Comparison of ENCODE assay signal across 9 mouse cellular contexts in genomic region chr8:105378673-105379072, GRCm38 (mm10). TPM values are rescaled to one million over a fixed set of nuclear protein-coding genes. Genes with fewer than 3 reads are reported as not detected.
DNase-seq lines count a peak whose midpoint lies in the region; ATAC-seq lines count a peak whose summit lies in the region.
"Had no signal": no experiment of that assay in that cellular context is flagged by ENCODE, and none has a peak within 500 bp of the region (broad histone marks: within the 10 kb centered on the region; RNA-seq: fewer than 3 reads in every experiment).

No protein-coding gene starts in this region.

- no peaks in the 10 kb centered on the region for H3K36me3 ChIP-seq in heart, embryonic 13.5 days
- no peaks in the 10 kb centered on the region for H3K36me3 ChIP-seq in forebrain, embryonic 15.5 days
- no peaks in the 10 kb centered on the region for H3K36me3 ChIP-seq in limb, embryonic 12.5 days

- 28% methylated on average over 19 of the region's 19 CpGs for WGBS in heart, embryonic 13.5 days
- WGBS in forebrain, embryonic 15.5 days = 39% methylated on average over 19 of the region's 19 CpGs
- 66% methylated on average over 19 of the region's 19 CpGs for WGBS in limb, embryonic 12.5 days

- H3K27me3 ChIP-seq in heart, embryonic 13.5 days (replicated peaks) = peaks cover 45% of the 10 kb centered on the region
- no peaks in the 10 kb centered on the region for H3K27me3 ChIP-seq in forebrain, embryonic 15.5 days
- H3K27me3 ChIP-seq in limb, embryonic 12.5 days = no peaks in the 10 kb centered on the region; the same call in 1 of the 2 replicates

- DNase-seq in heart, adult 8-10 months (ENCODE audit: low spot score) = no peak
- DNase-seq in Muller cell, postnatal 12 days (ENCODE audit: inconsistent ontology term) = peak; percentile 71
- peak; percentile 81 for DNase-seq in urinary bladder, postnatal 14 days (ENCODE audit: low spot score)
- no peak for DNase-seq in left cerebral cortex, adult 9 months (ENCODE audit: low spot score in 2 of 2)
- no peak for DNase-seq in embryo, embryonic 11 days

- peaks cover 20% of the 10 kb centered on the region for H3K4me1 ChIP-seq in heart, embryonic 13.5 days
- peaks cover 9% of the 10 kb centered on the region; the same call in 1 of the 2 replicates for H3K4me1 ChIP-seq in forebrain, embryonic 15.5 days
- H3K4me1 ChIP-seq in limb, embryonic 12.5 days (replicated peaks) = peaks cover 13% of the 10 kb centered on the region

- peak overlapping the region; percentile 37 for H3K4me2 ChIP-seq in heart, embryonic 13.5 days
- H3K4me2 ChIP-seq in forebrain, embryonic 15.5 days (replicated peaks) = no peak overlapping the region
- peak overlapping the region; percentile 8; the same call in 1 of the 2 replicates for H3K4me2 ChIP-seq in limb, embryonic 12.5 days

- no peak for ATAC-seq in heart, embryonic 13.5 days (ENCODE audit: extremely low read depth, insufficient number of reproducible peaks, low FRiP score, low TSS enrichment)
- ATAC-seq in forebrain, embryonic 15.5 days (replicated peaks) = peak; percentile 47; the same call in 1 of the 2 replicates
- ATAC-seq in limb, embryonic 12.5 days (ENCODE audit: insufficient number of reproducible peaks, insufficient read depth, low FRiP score, low TSS enrichment, low read depth) = peak; percentile 56; the same call in 1 of the 2 replicates

- H3K4me3 ChIP-seq in heart, embryonic 13.5 days = no peak overlapping the region
- H3K4me3 ChIP-seq in forebrain, embryonic 15.5 days = no peak overlapping the region
- no peak overlapping the region for H3K4me3 ChIP-seq in limb, embryonic 12.5 days (replicated peaks)

- no peak overlapping the region for H3K27ac ChIP-seq in heart, embryonic 13.5 days (replicated peaks)
- no peak overlapping the region for H3K27ac ChIP-seq in forebrain, embryonic 15.5 days (replicated peaks)
- H3K27ac ChIP-seq in limb, embryonic 12.5 days = peak overlapping the region; percentile 70

- H3K9ac ChIP-seq in heart, embryonic 13.5 days = peak overlapping the region; percentile 33; the same call in 1 of the 2 replicates
- no peak overlapping the region for H3K9ac ChIP-seq in forebrain, embryonic 15.5 days (replicated peaks)
- H3K9ac ChIP-seq in limb, embryonic 12.5 days (replicated peaks) = no peak overlapping the region; the same call in 1 of the 2 replicates

- H3K9me3 ChIP-seq in heart, embryonic 13.5 days = no peaks in the 10 kb centered on the region
- H3K9me3 ChIP-seq in forebrain, embryonic 15.5 days = peaks cover 2% of the 10 kb centered on the region; the same call in 1 of the 2 replicates
- peaks cover 4% of the 10 kb centered on the region; the same call in 1 of the 2 replicates for H3K9me3 ChIP-seq in limb, embryonic 12.5 days

RNA-seq across cellular contexts. Expression of gene Plekhg4, which starts 5.6 kb away (rescaled TPM):
- polyA plus RNA-seq in heart, embryonic 13.5 days (2015; fragmentation: Nextera tagmentation; extraction: Ambion mirVana) = 0.23 and 0.42 TPM in 2 replicates
- total RNA-seq in heart, adult 8-10 months (2022) = not detected
- 1.1 and 1.7 TPM in 2 replicates for polyA plus RNA-seq in forebrain, embryonic 15.5 days (2015; fragmentation: Nextera tagmentation; extraction: Ambion mirVana)
- 0.72 and 0.80 TPM in 2 replicates for polyA plus RNA-seq in limb, embryonic 12.5 days (2016; fragmentation: Nextera tagmentation; extraction: Ambion mirVana)

RNA-seq across cellular contexts. Expression of gene Slc9a5, which starts 30.0 kb away (rescaled TPM):
- polyA plus RNA-seq in heart, embryonic 13.5 days (2015; fragmentation: Nextera tagmentation; extraction: Ambion mirVana) = 1.3 and 1.4 TPM in 2 replicates
- total RNA-seq in heart, adult 8-10 months (2022) = under 1 TPM; 0.41 to 0.79 (median 0.48) TPM
- 6.9 and 7.9 TPM in 2 replicates for polyA plus RNA-seq in forebrain, embryonic 15.5 days (2015; fragmentation: Nextera tagmentation; extraction: Ambion mirVana)
- polyA plus RNA-seq in limb, embryonic 12.5 days (2016; fragmentation: Nextera tagmentation; extraction: Ambion mirVana) = 7.0 and 7.6 TPM in 2 replicates

RNA-seq across cellular contexts. Expression of gene Fhod1, which starts 30.9 kb away (rescaled TPM):
- 1.9 and 2.0 TPM in 2 replicates for polyA plus RNA-seq in heart, embryonic 13.5 days (2015; fragmentation: Nextera tagmentation; extraction: Ambion mirVana)
- total RNA-seq in heart, adult 8-10 months (2022) = 1 to 10 TPM; 5.8 to 8.1 (median 6.3) TPM
- polyA plus RNA-seq in forebrain, embryonic 15.5 days (2015; fragmentation: Nextera tagmentation; extraction: Ambion mirVana) = 0.34 and 0.48 TPM in 2 replicates
- 1.6 and 2.3 TPM in 2 replicates for polyA plus RNA-seq in limb, embryonic 12.5 days (2016; fragmentation: Nextera tagmentation; extraction: Ambion mirVana)

RNA-seq across cellular contexts. Expression of gene Kctd19, which starts 34.6 kb away (rescaled TPM):
- polyA plus RNA-seq in heart, embryonic 13.5 days (2015; fragmentation: Nextera tagmentation; extraction: Ambion mirVana) = not detected in 2 replicates
- under 1 TPM in 3 of 4 experiments, not detected in 1; 0.11 to 0.31 (median 0.28) TPM for total RNA-seq in heart, adult 8-10 months (2022)
- 0.10 TPM in 1 of 2 replicates, not detected in the other for polyA plus RNA-seq in forebrain, embryonic 15.5 days (2015; fragmentation: Nextera tagmentation; extraction: Ambion mirVana)
- not detected in 2 replicates for polyA plus RNA-seq in limb, embryonic 12.5 days (2016; fragmentation: Nextera tagmentation; extraction: Ambion mirVana)
- polyA plus RNA-seq: intestine, embryonic 14.5 days had no signal

RNA-seq across cellular contexts. Expression of gene Lrrc36, which starts 34.7 kb away (rescaled TPM):
- 0.08 and 0.28 TPM in 2 replicates for polyA plus RNA-seq in heart, embryonic 13.5 days (2015; fragmentation: Nextera tagmentation; extraction: Ambion mirVana)
- under 1 TPM; 0.19 to 0.56 (median 0.45) TPM for total RNA-seq in heart, adult 8-10 months (2022)
- 0.52 and 0.88 TPM in 2 replicates for polyA plus RNA-seq in forebrain, embryonic 15.5 days (2015; fragmentation: Nextera tagmentation; extraction: Ambion mirVana)
- polyA plus RNA-seq in limb, embryonic 12.5 days (2016; fragmentation: Nextera tagmentation; extraction: Ambion mirVana) = 0.12 and 0.39 TPM in 2 replicates

Comparison
In these comparisons a context has a peak if more than half of its experiments do, and no peak if none do; other contexts are left out.
1. DNase-seq: peak in Muller cell, postnatal 12 days (single experiment) and urinary bladder, postnatal 14 days (single experiment); none in heart, adult 8-10 months (single experiment), left cerebral cortex, adult 9 months (0 of 2) and embryo, embryonic 11 days (single experiment).